Mouse (Mus musculus) E14TG2a.4 (cell line): Measurements from ENCODE around the gene Polr2j.

Experiments
- H3K27me3 ChIP-seq: 2 replicates; pipeline ENCODE4 v1.6.1; 2014; ENCODE audit warnings: low read length, control low read depth; ENCODE audit not compliant: insufficient read depth
- H3K36me3 ChIP-seq: 2 replicates; pipeline ENCODE4 v1.6.1; 2014; ENCODE audit warnings: low read length, control low read depth; ENCODE audit not compliant: insufficient read depth
- H3K4me1 ChIP-seq: replicated peaks from 2 replicates; pipeline ENCODE4 v1.6.1; 2014; ENCODE audit warnings: low read depth, low read length, control low read depth
- H3K4me3 ChIP-seq: replicated peaks from 2 replicates; pipeline ENCODE4 v1.5.1; 2014; ENCODE audit warnings: mild to moderate bottlenecking, low read length
- H3K9me3 ChIP-seq: 2 replicates; pipeline ENCODE4 v1.6.1; 2014; ENCODE audit warnings: low read length, control low read depth
- CTCF ChIP-seq: conservative IDR thresholded peaks from 2 replicates; pipeline ENCODE4 v1.5.1; 2014; ENCODE audit warnings: low read length
- NANOG ChIP-seq: IDR thresholded peaks from 2 replicates; pipeline ENCODE4 v1.6.1; 2014; ENCODE audit warnings: borderline replicate concordance, low read length, mixed read lengths
- POU5F1 ChIP-seq: IDR thresholded peaks from 2 replicates; pipeline ENCODE4 v1.6.1; 2014; ENCODE audit warnings: low read length, borderline replicate concordance

Gene Polr2j

GRCm38 (mm10) chr5:136116784-136117112 lies 317 bp downstream of the Polr2j start:
- TF ChIP-seq NANOG (no peak), POU5F1 (no peak), CTCF (no peak)
- peak overlapping the region; percentile 98 for H3K4me3 ChIP-seq
- H3K27me3 ChIP-seq, result no peaks in the 10 kb centered on the region
- peaks cover 51% of the 10 kb centered on the region for H3K36me3 ChIP-seq
- H3K4me1 ChIP-seq, result peaks cover 86% of the 10 kb centered on the region
- H3K9me3 ChIP-seq, result no peaks in the 10 kb centered on the region

GRCm38 (mm10) chr5:136122165-136122564 lies 5.7 kb downstream of the Polr2j start:
- H3K4me1 ChIP-seq, result peaks cover 80% of the 10 kb centered on the region

GRCm38 (mm10) chr5:136135571-136136291 lies 19.3 kb downstream of the Polr2j start, which contains the start of the genes Lrwd1 and Alkbh4:
Lrwd1 (minus strand) TSS chr5:136136074.
Alkbh4 (plus strand) TSS chr5:136136146.
- no peak for TF ChIP-seq NANOG
- no peak for TF ChIP-seq POU5F1
- TF ChIP-seq CTCF, result no peak
- no peaks in the 10 kb centered on the region for H3K9me3 ChIP-seq
- H3K4me3 ChIP-seq, result peak within 1 kb of the TSS; percentile 91
- H3K27me3 ChIP-seq, result no peaks in the 10 kb centered on the region
- peaks cover 69% of the 10 kb centered on the region for H3K36me3 ChIP-seq
- H3K4me1 ChIP-seq, result peaks cover 76% of the 10 kb centered on the region

More at GRCm38 (mm10) chr5:136122165-136122564, 5.7 kb downstream of the Polr2j start:
- Histone ChIP-seq H3K27me3 (no peaks in the 10 kb centered on the region), H3K9me3 (no peaks in the 10 kb centered on the region), H3K36me3 (peaks cover 89% of the 10 kb centered on the region), H3K4me3 (peak overlapping the region; percentile 23; the same call in 1 of the 2 replicates)
- no peak for TF ChIP-seq POU5F1
- no peak for TF ChIP-seq NANOG
- no peak for TF ChIP-seq CTCF

- Histone ChIP-seq H3K27me3 (no peaks in the 10 kb centered on the region), H3K9me3 (no peaks in the 10 kb centered on the region), H3K36me3 (peaks cover 69% of the 10 kb centered on the region), H3K4me1 (peaks cover 73% of the 10 kb centered on the region), H3K4me3 (peak overlapping the region; percentile 91)
- TF ChIP-seq NANOG (no peak), POU5F1 (no peak), CTCF (no peak)
These were observed 20.0 kb downstream of the Polr2j start for GRCm38 (mm10) chr5:136136292-136136990.

GRCm38 (mm10) chr5:136137658-136138274 lies 21.3 kb downstream of the Polr2j start:
- peaks cover 65% of the 10 kb centered on the region for H3K4me1 ChIP-seq
- H3K27me3 ChIP-seq, result no peaks in the 10 kb centered on the region
- peaks cover 4% of the 10 kb centered on the region; the same call in 1 of the 2 replicates for H3K9me3 ChIP-seq
- H3K36me3 ChIP-seq, result peaks cover 64% of the 10 kb centered on the region
- no peak for TF ChIP-seq POU5F1
- peak; percentile 75 for TF ChIP-seq CTCF
- no peak overlapping the region for H3K4me3 ChIP-seq

- Histone ChIP-seq H3K27me3 (no peaks in the 10 kb centered on the region), H3K36me3 (peaks cover 49% of the 10 kb centered on the region), H3K4me3 (no peak overlapping the region), H3K9me3 (peaks cover 9% of the 10 kb centered on the region; the same call in 1 of the 2 replicates), H3K4me1 (peaks cover 48% of the 10 kb centered on the region)
- TF ChIP-seq NANOG (no peak), POU5F1 (no peak), CTCF (no peak)
These were observed 23.0 kb downstream of the Polr2j start for GRCm38 (mm10) chr5:136139393-136139792.

- Histone ChIP-seq H3K4me3 (peak overlapping the region; percentile 53; the same call in 1 of the 2 replicates), H3K36me3 (peaks cover 42% of the 10 kb centered on the region), H3K4me1 (peaks cover 41% of the 10 kb centered on the region), H3K9me3 (peaks cover 9% of the 10 kb centered on the region; the same call in 1 of the 2 replicates), H3K27me3 (no peaks in the 10 kb centered on the region)
- TF ChIP-seq NANOG (no peak), POU5F1 (no peak), CTCF (no peak)
These were observed 23.6 kb downstream of the Polr2j start for GRCm38 (mm10) chr5:136140057-136140482.

GRCm38 (mm10) chr5:136142746-136143145 lies 26.3 kb downstream of the Polr2j start:
- Histone ChIP-seq H3K9me3 (peaks cover 9% of the 10 kb centered on the region; the same call in 1 of the 2 replicates), H3K4me1 (peaks cover 31% of the 10 kb centered on the region), H3K27me3 (no peaks in the 10 kb centered on the region), H3K4me3 (no peak overlapping the region), H3K36me3 (peaks cover 42% of the 10 kb centered on the region)
- TF ChIP-seq POU5F1, result no peak
- TF ChIP-seq CTCF, result peak; percentile 20; the same call in 1 of the 2 replicates
